Mouse (Mus musculus): Measurements from ENCODE around the gene Ctdsp1. TPM values are rescaled to one million over a fixed set of nuclear protein-coding genes. Genes with fewer than 3 reads are reported as not detected.

Ctdsp1 gene
- total and polyA plus RNA-seq, 2 experiments from 2014 or later: 11.7 to 29.3 TPM

GRCm38 (mm10) chr1:74391844-74392441 lies 634 bp downstream of the Ctdsp1 start:
- DNase-seq (ENCODE audit: low spot score) (peak; percentile 11), ATAC-seq (ENCODE audit: low FRiP score) (peak; percentile 47)
- Histone ChIP-seq H3K9ac (replicated peaks; ENCODE audit: low read length, poor library complexity, severe bottlenecking) (peak overlapping the region; percentile 67), H3K36me3 (ENCODE audit: insufficient read depth, low read length) (no peaks in the 10 kb centered on the region), H3K27ac (ENCODE audit: low read depth, low read length) (peak overlapping the region; percentile 76), H3K9me3 (ENCODE audit: low read length) (no peaks in the 10 kb centered on the region), H3K4me2 (ENCODE audit: low read depth, low read length, poor library complexity, severe bottlenecking) (peak overlapping the region; percentile 97), H3K4me3 (ENCODE audit: low read depth, low read length) (peak overlapping the region; percentile 86), H3K27me3 (ENCODE audit: insufficient read depth, low read length) (0 out of 2 replicates have a peak, but pooled peaks cover 13% of the 10 kb centered on the region), H3K4me1 (ENCODE audit: insufficient read depth, low read length) (peaks cover 6% of the 10 kb centered on the region)
- TF ChIP-seq CTCF (IDR thresholded peaks at IDR 0.05): no peak
- WGBS: under 1% methylated on average over 28 of the region's 63 CpGs

DNA sequence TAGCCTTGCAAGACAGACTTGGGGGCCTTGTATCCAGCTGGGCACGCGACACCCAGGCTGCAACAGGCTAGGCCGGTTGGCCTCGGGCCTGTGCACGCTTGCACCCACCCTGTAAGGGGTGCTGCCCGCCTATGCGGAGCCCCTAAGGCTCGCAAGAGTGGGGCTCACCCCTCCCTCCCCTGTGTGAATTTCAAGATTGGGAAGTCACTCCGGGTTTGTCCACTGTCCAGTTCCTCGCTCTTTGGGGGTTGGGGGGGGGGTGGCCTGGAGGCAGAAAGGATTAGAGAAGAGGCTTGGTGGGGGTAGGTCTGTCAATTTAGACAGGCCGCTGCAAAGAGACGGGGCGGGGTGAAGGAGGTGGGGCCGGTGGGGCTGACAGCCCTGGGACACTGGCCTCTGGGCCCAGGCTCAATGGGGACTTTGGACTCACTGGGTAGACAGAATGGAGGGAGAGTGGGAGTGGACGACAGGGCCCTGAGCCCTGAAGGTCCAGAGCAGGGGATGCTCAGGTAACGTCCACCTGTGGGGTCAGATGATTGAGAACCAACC lies 1.2 kb downstream of the Ctdsp1 start:
- Histone ChIP-seq H3K27me3 (ENCODE audit: insufficient read depth, low read length) (0 out of 2 replicates have a peak, but pooled peaks cover 13% of the 10 kb centered on the region), H3K4me1 (ENCODE audit: insufficient read depth, low read length) (peaks cover 6% of the 10 kb centered on the region), H3K4me2 (ENCODE audit: low read depth, low read length, poor library complexity, severe bottlenecking) (peak overlapping the region; percentile 97), H3K4me3 (ENCODE audit: low read depth, low read length) (peak overlapping the region; percentile 86), H3K36me3 (ENCODE audit: insufficient read depth, low read length) (no peaks in the 10 kb centered on the region), H3K27ac (ENCODE audit: low read depth, low read length) (0 out of 2 replicates have a peak overlapping the region, but pooled peaks have one; percentile 76), H3K9me3 (ENCODE audit: low read length) (no peaks in the 10 kb centered on the region), H3K9ac (replicated peaks; ENCODE audit: low read length, poor library complexity, severe bottlenecking) (peak overlapping the region; percentile 67)
- 1% methylated on average over 15 of the region's 16 CpGs for WGBS
- DNase-seq (ENCODE audit: low spot score) (no peak), ATAC-seq (ENCODE audit: low FRiP score) (0 out of 2 replicates have a peak, but pooled peaks have one; percentile 14)
- TF ChIP-seq CTCF (IDR thresholded peaks at IDR 0.05): no peak

DNA sequence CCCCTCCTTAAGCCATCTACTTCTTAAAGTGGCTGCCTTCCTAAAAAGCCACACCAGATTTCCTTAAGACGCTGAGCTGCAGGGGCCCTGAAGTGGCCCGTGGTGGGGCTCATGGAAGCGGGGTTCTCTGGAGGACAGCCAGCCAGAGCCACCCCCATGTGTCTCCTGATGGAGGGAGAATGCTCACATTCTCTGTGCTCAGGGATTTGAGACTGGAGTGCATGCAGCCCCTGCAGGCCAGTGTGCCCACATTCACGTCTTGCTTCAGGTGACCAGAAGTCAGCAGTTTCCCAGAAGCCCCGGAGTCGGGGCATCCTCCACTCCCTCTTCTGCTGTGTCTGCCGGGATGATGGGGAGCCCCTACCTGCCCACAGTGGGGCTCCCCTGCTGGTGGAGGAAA lies 1.7 kb downstream of the Ctdsp1 start:
- H3K27me3 ChIP-seq (ENCODE audit: insufficient read depth, low read length): 0 out of 2 replicates have a peak, but pooled peaks cover 13% of the 10 kb centered on the region
- DNase-seq (ENCODE audit: low spot score) (no peak), ATAC-seq (ENCODE audit: low FRiP score) (no peak)
- peak; percentile 1; the same call in 1 of the 2 replicates for TF ChIP-seq CTCF (IDR thresholded peaks at IDR 0.05)
- 38% methylated on average over 7 of the region's 7 CpGs for WGBS
- H3K27ac ChIP-seq (ENCODE audit: low read depth, low read length): no peak overlapping the region
- H3K36me3 ChIP-seq (ENCODE audit: insufficient read depth, low read length): no peaks in the 10 kb centered on the region
- peaks cover 6% of the 10 kb centered on the region for H3K4me1 ChIP-seq (ENCODE audit: insufficient read depth, low read length)
- peak overlapping the region; percentile 86; the same call in 1 of the 2 replicates for H3K4me3 ChIP-seq (ENCODE audit: low read depth, low read length)
- no peaks in the 10 kb centered on the region for H3K9me3 ChIP-seq (ENCODE audit: low read length)
- H3K9ac ChIP-seq (replicated peaks; ENCODE audit: low read length, poor library complexity, severe bottlenecking): 0 out of 2 replicates have a peak overlapping the region, but pooled peaks have one; percentile 67
- peak overlapping the region; percentile 97 for H3K4me2 ChIP-seq (ENCODE audit: low read depth, low read length, poor library complexity, severe bottlenecking)

- no peak for DNase-seq (ENCODE audit: low spot score)
- TF ChIP-seq CTCF (IDR thresholded peaks at IDR 0.05): no peak
- Histone ChIP-seq H3K27me3 (ENCODE audit: insufficient read depth, low read length) (0 out of 2 replicates have a peak, but pooled peaks cover 13% of the 10 kb centered on the region), H3K36me3 (ENCODE audit: insufficient read depth, low read length) (no peaks in the 10 kb centered on the region), H3K9me3 (ENCODE audit: low read length) (no peaks in the 10 kb centered on the region), H3K27ac (ENCODE audit: low read depth, low read length) (no peak overlapping the region), H3K9ac (replicated peaks; ENCODE audit: low read length, poor library complexity, severe bottlenecking) (no peak overlapping the region), H3K4me2 (ENCODE audit: low read depth, low read length, poor library complexity, severe bottlenecking) (no peak overlapping the region), H3K4me3 (ENCODE audit: low read depth, low read length) (no peak overlapping the region), H3K4me1 (ENCODE audit: insufficient read depth, low read length) (peaks cover 6% of the 10 kb centered on the region)
- 89% methylated on average over 9 of the region's 9 CpGs for WGBS
- ATAC-seq (ENCODE audit: low FRiP score): no peak
Measured at GRCm38 (mm10) chr1:74393697-74394096, 2.4 kb downstream of the Ctdsp1 start.

GRCm38 (mm10) chr1:74394311-74394710 lies 3.0 kb downstream of the Ctdsp1 start:
- H3K27me3 ChIP-seq (ENCODE audit: insufficient read depth, low read length): 0 out of 2 replicates have a peak, but pooled peaks cover 13% of the 10 kb centered on the region
- peaks cover 6% of the 10 kb centered on the region for H3K4me1 ChIP-seq (ENCODE audit: insufficient read depth, low read length)
- WGBS: 93% methylated on average over 9 of the region's 9 CpGs
- ATAC-seq (ENCODE audit: low FRiP score): no peak
- DNase-seq (ENCODE audit: low spot score): no peak
- no peak for TF ChIP-seq CTCF (IDR thresholded peaks at IDR 0.05)
- H3K36me3 ChIP-seq (ENCODE audit: insufficient read depth, low read length): no peaks in the 10 kb centered on the region
- H3K27ac ChIP-seq (ENCODE audit: low read depth, low read length): no peak overlapping the region
- no peak overlapping the region for H3K4me3 ChIP-seq (ENCODE audit: low read depth, low read length)
- H3K9me3 ChIP-seq (ENCODE audit: low read length): no peaks in the 10 kb centered on the region
- no peak overlapping the region for H3K9ac ChIP-seq (replicated peaks; ENCODE audit: low read length, poor library complexity, severe bottlenecking)
- H3K4me2 ChIP-seq (ENCODE audit: low read depth, low read length, poor library complexity, severe bottlenecking): no peak overlapping the region

DNA sequence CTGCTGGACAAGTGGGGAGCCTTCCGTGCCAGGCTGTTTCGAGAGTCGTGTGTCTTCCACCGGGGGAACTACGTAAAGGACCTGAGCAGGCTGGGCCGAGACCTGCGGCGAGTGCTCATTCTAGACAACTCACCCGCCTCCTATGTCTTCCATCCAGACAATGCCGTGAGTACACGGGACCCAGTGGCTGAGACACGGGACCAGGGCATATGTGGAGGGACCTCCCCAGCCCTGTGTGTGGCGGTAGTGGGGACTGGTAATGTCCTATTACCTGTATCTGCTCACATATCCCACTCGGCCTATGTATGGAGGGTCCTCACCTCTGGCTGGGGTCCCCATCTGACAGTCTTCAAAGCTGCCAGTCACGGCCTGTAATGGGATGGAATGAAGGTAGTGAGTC lies 3.5 kb downstream of the Ctdsp1 start:
- H3K4me1 ChIP-seq (ENCODE audit: insufficient read depth, low read length): peaks cover 6% of the 10 kb centered on the region
- H3K27ac ChIP-seq (ENCODE audit: low read depth, low read length): no peak overlapping the region
- no peak for DNase-seq (ENCODE audit: low spot score)
- H3K9me3 ChIP-seq (ENCODE audit: low read length): no peaks in the 10 kb centered on the region
- H3K4me2 ChIP-seq (ENCODE audit: low read depth, low read length, poor library complexity, severe bottlenecking): no peak overlapping the region
- no peak overlapping the region for H3K9ac ChIP-seq (replicated peaks; ENCODE audit: low read length, poor library complexity, severe bottlenecking)
- no peaks in the 10 kb centered on the region for H3K36me3 ChIP-seq (ENCODE audit: insufficient read depth, low read length)
- 0 out of 2 replicates have a peak, but pooled peaks cover 10% of the 10 kb centered on the region for H3K27me3 ChIP-seq (ENCODE audit: insufficient read depth, low read length)
- H3K4me3 ChIP-seq (ENCODE audit: low read depth, low read length): no peak overlapping the region
- 97% methylated on average over 15 of the region's 15 CpGs for WGBS
- TF ChIP-seq CTCF (IDR thresholded peaks at IDR 0.05): no peak
- no peak for ATAC-seq (ENCODE audit: low FRiP score)

Measured in midbrain, postnatal 0 days (tissue).